Mouse (Mus musculus): ENCODE results near the gene Slc9a3r1. TPM values are rescaled to one million over a fixed set of nuclear protein-coding genes. Genes with fewer than 3 reads are reported as not detected.

Gene Slc9a3r1
- polyA plus RNA-seq, 1 experiment from 2014 or later, result 35.2 TPM

DNA sequence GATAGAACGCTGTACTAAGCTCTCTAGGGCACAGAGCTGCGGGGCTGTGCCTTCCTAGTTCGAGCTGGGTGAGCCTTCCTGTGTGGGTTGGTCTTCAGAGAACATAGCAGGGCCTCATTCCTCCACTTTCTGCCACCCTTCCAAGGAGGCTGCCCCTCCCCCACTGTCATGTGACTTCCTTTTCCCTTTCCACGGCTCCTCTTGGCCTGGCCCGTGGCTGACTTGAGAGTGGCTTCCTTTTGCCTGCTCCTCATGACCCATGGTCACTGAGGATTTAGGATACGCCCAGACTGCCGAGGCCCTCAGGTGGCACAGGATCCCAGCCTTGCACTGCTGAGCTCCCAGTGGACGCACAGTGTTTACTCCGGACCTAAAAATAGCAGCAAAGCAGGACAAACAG lies 29.0 kb downstream of the Slc9a3r1 start:
- no peak overlapping the region for H3K9ac ChIP-seq (ENCODE audit: low read length)
- H3K9me3 ChIP-seq (ENCODE audit: control insufficient read depth, low read length), result no peaks in the 10 kb centered on the region
- H3K27me3 ChIP-seq (ENCODE audit: control insufficient read depth, insufficient read depth, low read length), result no peaks in the 10 kb centered on the region
- no peak overlapping the region for H3K27ac ChIP-seq (ENCODE audit: low read depth, low read length)
- ATAC-seq (replicated peaks; ENCODE audit: low FRiP score), result no peak
- 0 out of 2 replicates have a peak, but pooled peaks cover 4% of the 10 kb centered on the region for H3K4me1 ChIP-seq (replicated peaks; ENCODE audit: control insufficient read depth, insufficient read depth, low read length)
- DNase-seq (ENCODE audit: low spot score), result no peak
- H3K4me2 ChIP-seq (ENCODE audit: low read depth, low read length, severe bottlenecking), result no peak overlapping the region
- no peaks in the 10 kb centered on the region for H3K36me3 ChIP-seq (ENCODE audit: control insufficient read depth, insufficient read depth, low read length)
- H3K4me3 ChIP-seq (ENCODE audit: low read depth, low read length), result no peak overlapping the region
- WGBS, result 78% methylated on average over 9 of the region's 9 CpGs

DNA sequence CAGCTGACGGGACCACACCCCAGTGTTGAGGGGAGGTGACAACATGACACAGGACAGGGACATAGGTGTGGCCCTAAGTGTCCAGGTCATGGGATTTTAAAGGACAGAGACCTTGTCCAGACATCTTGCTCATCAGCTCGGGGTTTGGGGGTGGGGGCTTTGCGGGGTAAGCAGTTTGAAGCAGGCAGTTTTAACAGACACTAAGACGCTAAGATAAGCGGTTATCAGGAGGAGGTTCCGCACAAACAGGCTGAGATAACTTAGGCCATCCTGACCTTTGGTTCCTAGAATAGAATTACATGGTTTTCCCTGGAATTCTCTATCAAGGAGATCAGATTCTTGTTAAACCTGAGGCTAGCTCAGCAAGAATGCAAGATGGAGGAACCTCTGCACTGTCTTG lies 31.6 kb downstream of the Slc9a3r1 start:
- no peak overlapping the region for H3K27ac ChIP-seq (ENCODE audit: low read depth, low read length)
- no peak for DNase-seq (ENCODE audit: low spot score)
- H3K36me3 ChIP-seq (ENCODE audit: control insufficient read depth, insufficient read depth, low read length), result no peaks in the 10 kb centered on the region
- WGBS, result 86% methylated on average over 6 of the region's 6 CpGs
- H3K27me3 ChIP-seq (ENCODE audit: control insufficient read depth, insufficient read depth, low read length), result no peaks in the 10 kb centered on the region
- no peaks in the 10 kb centered on the region for H3K9me3 ChIP-seq (ENCODE audit: control insufficient read depth, low read length)
- no peaks in the 10 kb centered on the region for H3K4me1 ChIP-seq (replicated peaks; ENCODE audit: control insufficient read depth, insufficient read depth, low read length)
- H3K4me2 ChIP-seq (ENCODE audit: low read depth, low read length, severe bottlenecking), result no peak overlapping the region
- no peak overlapping the region for H3K4me3 ChIP-seq (ENCODE audit: low read depth, low read length)
- H3K9ac ChIP-seq (ENCODE audit: low read length), result no peak overlapping the region
- no peak for ATAC-seq (replicated peaks; ENCODE audit: low FRiP score)

DNA sequence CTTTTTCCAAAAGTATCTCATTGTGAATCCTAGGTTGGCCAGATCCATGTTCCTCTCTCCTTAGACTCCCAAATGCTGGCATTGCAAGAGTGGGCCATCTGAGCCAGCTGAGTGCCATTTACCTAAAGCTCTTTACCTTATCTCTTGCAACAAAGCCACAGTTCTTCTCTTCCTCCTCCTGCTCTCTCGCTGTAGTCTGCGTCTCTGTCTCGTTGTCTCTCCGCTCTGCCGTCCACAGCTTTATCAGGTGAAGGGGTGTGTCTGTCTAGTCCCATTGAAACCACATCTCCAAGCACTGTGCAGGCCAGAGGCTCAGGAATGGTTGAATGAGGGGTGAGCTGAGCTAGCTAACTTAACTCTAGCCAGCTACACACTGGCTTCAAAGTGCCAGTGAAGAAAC lies 32.8 kb downstream of the Slc9a3r1 start:
- no peak overlapping the region for H3K9ac ChIP-seq (ENCODE audit: low read length)
- no peaks in the 10 kb centered on the region for H3K27me3 ChIP-seq (ENCODE audit: control insufficient read depth, insufficient read depth, low read length)
- H3K4me3 ChIP-seq (ENCODE audit: low read depth, low read length), result no peak overlapping the region
- H3K36me3 ChIP-seq (ENCODE audit: control insufficient read depth, insufficient read depth, low read length), result no peaks in the 10 kb centered on the region
- no peak for DNase-seq (ENCODE audit: low spot score)
- H3K27ac ChIP-seq (ENCODE audit: low read depth, low read length), result no peak overlapping the region
- WGBS, result 92% methylated on average over 5 of the region's 5 CpGs
- no peak overlapping the region for H3K4me2 ChIP-seq (ENCODE audit: low read depth, low read length, severe bottlenecking)
- no peaks in the 10 kb centered on the region for H3K4me1 ChIP-seq (replicated peaks; ENCODE audit: control insufficient read depth, insufficient read depth, low read length)
- no peak for ATAC-seq (replicated peaks; ENCODE audit: low FRiP score)
- no peaks in the 10 kb centered on the region for H3K9me3 ChIP-seq (ENCODE audit: control insufficient read depth, low read length)

DNA sequence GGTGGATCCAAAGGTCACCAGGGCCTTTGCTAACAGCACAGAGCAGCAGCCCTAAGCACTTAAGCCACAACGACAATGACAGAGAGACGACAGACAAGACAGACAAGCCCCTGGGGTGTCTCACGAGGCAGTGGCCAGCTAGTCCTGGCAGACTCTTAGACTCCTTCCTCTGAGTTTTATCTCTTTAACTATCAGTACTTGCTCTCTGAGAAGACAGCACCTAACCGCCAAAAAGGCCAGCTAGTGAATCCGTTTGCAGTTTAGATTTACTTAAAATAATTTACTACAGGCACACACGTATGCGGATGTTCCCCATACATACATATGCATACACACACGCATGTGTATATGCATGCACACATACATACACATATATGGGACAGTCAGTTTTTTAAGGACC lies 34.4 kb downstream of the Slc9a3r1 start:
- no peak for ATAC-seq (replicated peaks; ENCODE audit: low FRiP score)
- Histone ChIP-seq H3K36me3 (ENCODE audit: control insufficient read depth, insufficient read depth, low read length) (no peaks in the 10 kb centered on the region), H3K9ac (ENCODE audit: low read length) (no peak overlapping the region), H3K27me3 (ENCODE audit: control insufficient read depth, insufficient read depth, low read length) (no peaks in the 10 kb centered on the region), H3K4me2 (ENCODE audit: low read depth, low read length, severe bottlenecking) (no peak overlapping the region), H3K9me3 (ENCODE audit: control insufficient read depth, low read length) (no peaks in the 10 kb centered on the region), H3K4me3 (ENCODE audit: low read depth, low read length) (no peak overlapping the region), H3K27ac (ENCODE audit: low read depth, low read length) (no peak overlapping the region), H3K4me1 (replicated peaks; ENCODE audit: control insufficient read depth, insufficient read depth, low read length) (no peaks in the 10 kb centered on the region)
- no peak for DNase-seq (ENCODE audit: low spot score)
- WGBS, result 84% methylated on average over 8 of the region's 8 CpGs

DNA sequence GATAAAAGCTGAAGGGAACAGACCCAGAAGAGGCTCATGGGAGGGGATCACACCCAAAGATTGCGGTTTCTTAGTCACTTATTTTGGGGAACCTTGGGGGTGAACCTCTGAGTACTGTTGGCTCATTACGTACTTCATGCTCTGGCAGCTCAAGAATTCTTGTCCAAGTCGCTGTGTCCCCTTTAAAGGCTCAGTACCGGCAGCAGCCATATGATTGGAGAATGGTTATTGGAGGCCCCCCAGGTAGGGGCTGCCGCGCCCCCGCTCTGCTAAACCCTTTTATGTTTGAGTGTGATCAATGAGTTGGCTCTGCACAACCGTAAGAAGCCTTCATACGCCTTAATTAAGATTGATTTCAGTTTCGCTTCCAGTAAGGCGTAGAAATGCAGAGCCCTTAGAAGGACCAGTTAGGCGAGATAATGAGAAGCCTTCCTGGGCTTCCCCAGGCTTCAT lies 35.8 kb downstream of the Slc9a3r1 start:
- no peak overlapping the region for H3K4me3 ChIP-seq (ENCODE audit: low read depth, low read length)
- DNase-seq (ENCODE audit: low spot score), result no peak
- no peaks in the 10 kb centered on the region for H3K4me1 ChIP-seq (replicated peaks; ENCODE audit: control insufficient read depth, insufficient read depth, low read length)
- no peak overlapping the region for H3K9ac ChIP-seq (ENCODE audit: low read length)
- H3K36me3 ChIP-seq (ENCODE audit: control insufficient read depth, insufficient read depth, low read length), result no peaks in the 10 kb centered on the region
- no peak overlapping the region for H3K27ac ChIP-seq (ENCODE audit: low read depth, low read length)
- no peak for ATAC-seq (replicated peaks; ENCODE audit: low FRiP score)
- H3K9me3 ChIP-seq (ENCODE audit: control insufficient read depth, low read length), result no peaks in the 10 kb centered on the region
- no peaks in the 10 kb centered on the region for H3K27me3 ChIP-seq (ENCODE audit: control insufficient read depth, insufficient read depth, low read length)
- no peak overlapping the region for H3K4me2 ChIP-seq (ENCODE audit: low read depth, low read length, severe bottlenecking)
- 60% methylated on average over 12 of the region's 12 CpGs for WGBS

DNA sequence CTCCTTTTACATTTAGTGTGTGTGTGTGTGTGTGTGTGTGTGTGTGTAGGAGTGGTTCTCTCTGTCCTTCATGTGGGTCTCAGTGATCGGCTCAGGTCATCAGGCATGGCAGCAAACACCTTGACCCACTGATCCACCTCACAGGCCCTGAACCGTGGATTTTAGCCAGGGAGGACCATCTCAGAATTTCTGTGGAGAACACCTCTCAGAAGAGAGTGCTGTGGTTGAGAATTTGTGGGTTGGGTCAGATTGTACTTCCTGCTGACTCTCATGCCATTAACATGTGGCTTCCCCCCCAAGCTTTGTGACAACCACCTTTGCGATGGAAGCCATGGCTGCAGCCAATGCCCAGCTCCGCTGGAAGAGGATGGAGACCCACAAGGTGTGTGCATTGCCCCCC lies 37.4 kb downstream of the Slc9a3r1 start:
- DNase-seq (ENCODE audit: low spot score) (no peak), ATAC-seq (replicated peaks; ENCODE audit: low FRiP score) (no peak)
- Histone ChIP-seq H3K4me1 (replicated peaks; ENCODE audit: control insufficient read depth, insufficient read depth, low read length) (no peaks in the 10 kb centered on the region), H3K4me2 (ENCODE audit: low read depth, low read length, severe bottlenecking) (no peak overlapping the region), H3K4me3 (ENCODE audit: low read depth, low read length) (no peak overlapping the region), H3K27me3 (ENCODE audit: control insufficient read depth, insufficient read depth, low read length) (no peaks in the 10 kb centered on the region), H3K36me3 (ENCODE audit: control insufficient read depth, insufficient read depth, low read length) (no peaks in the 10 kb centered on the region), H3K27ac (ENCODE audit: low read depth, low read length) (no peak overlapping the region), H3K9ac (ENCODE audit: low read length) (no peak overlapping the region), H3K9me3 (ENCODE audit: control insufficient read depth, low read length) (no peaks in the 10 kb centered on the region)
- 90% methylated on average over 4 of the region's 4 CpGs for WGBS

DNA sequence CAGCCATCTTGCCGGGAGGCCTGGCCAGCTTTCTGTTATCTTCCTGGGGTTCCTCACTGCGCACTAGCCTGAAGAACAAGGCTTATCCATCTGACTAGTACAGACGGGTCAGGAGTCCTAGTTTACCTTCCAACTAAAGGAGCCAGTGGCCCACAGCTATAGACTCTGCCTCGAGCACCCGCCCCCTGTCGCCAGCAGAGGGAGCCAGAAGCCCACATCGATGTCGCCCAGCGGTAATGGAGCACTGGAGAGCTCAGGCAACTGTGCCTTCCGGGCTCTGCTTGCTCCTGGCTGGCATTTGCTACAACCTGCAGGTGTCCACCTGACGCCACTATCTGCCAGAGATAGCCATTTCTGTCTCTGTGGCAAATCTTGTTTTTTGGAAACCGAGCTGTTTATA lies 39.2 kb downstream of the Slc9a3r1 start:
- no peaks in the 10 kb centered on the region for H3K9me3 ChIP-seq (ENCODE audit: control insufficient read depth, low read length)
- 0 out of 2 replicates have a peak, but pooled peaks have one; percentile 73 for ATAC-seq (replicated peaks; ENCODE audit: low FRiP score)
- H3K4me1 ChIP-seq (replicated peaks; ENCODE audit: control insufficient read depth, insufficient read depth, low read length), result no peaks in the 10 kb centered on the region
- no peaks in the 10 kb centered on the region; the same call in 1 of the 2 replicates for H3K36me3 ChIP-seq (ENCODE audit: control insufficient read depth, insufficient read depth, low read length)
- H3K4me2 ChIP-seq (ENCODE audit: low read depth, low read length, severe bottlenecking), result no peak overlapping the region
- H3K27ac ChIP-seq (ENCODE audit: low read depth, low read length), result no peak overlapping the region
- DNase-seq (ENCODE audit: low spot score), result peak; percentile 92
- H3K9ac ChIP-seq (ENCODE audit: low read length), result no peak overlapping the region
- H3K4me3 ChIP-seq (ENCODE audit: low read depth, low read length), result no peak overlapping the region
- H3K27me3 ChIP-seq (ENCODE audit: control insufficient read depth, insufficient read depth, low read length), result no peaks in the 10 kb centered on the region
- WGBS, result 19% methylated on average over 12 of the region's 12 CpGs

DNA sequence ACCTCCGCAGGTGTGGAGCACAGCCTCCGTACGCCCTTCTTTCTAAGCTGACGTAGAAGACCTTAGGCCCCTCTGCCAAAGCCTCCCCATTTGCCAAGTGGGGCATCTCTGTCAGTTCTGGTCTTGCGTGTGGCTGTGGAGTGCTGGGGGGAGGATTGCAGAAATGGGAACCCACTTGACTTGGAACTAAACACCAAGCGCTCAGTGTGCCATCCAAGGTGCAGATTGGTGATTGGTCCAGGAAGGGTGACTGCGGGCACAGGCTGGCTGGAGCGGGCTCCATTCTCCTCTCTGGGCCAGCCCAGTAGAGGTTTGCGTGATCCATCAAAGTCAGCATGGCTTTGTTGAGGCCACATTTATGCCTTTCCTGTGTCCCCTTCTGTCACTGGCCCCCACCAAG lies 39.6 kb downstream of the Slc9a3r1 start:
- Histone ChIP-seq H3K4me3 (ENCODE audit: low read depth, low read length) (no peak overlapping the region), H3K36me3 (ENCODE audit: control insufficient read depth, insufficient read depth, low read length) (no peaks in the 10 kb centered on the region; the same call in 1 of the 2 replicates), H3K4me1 (replicated peaks; ENCODE audit: control insufficient read depth, insufficient read depth, low read length) (no peaks in the 10 kb centered on the region), H3K9ac (ENCODE audit: low read length) (no peak overlapping the region), H3K4me2 (ENCODE audit: low read depth, low read length, severe bottlenecking) (no peak overlapping the region), H3K27me3 (ENCODE audit: control insufficient read depth, insufficient read depth, low read length) (no peaks in the 10 kb centered on the region), H3K27ac (ENCODE audit: low read depth, low read length) (no peak overlapping the region), H3K9me3 (ENCODE audit: control insufficient read depth, low read length) (no peaks in the 10 kb centered on the region)
- no peak for DNase-seq (ENCODE audit: low spot score)
- no peak for ATAC-seq (replicated peaks; ENCODE audit: low FRiP score)
- 92% methylated on average over 9 of the region's 9 CpGs for WGBS

DNA sequence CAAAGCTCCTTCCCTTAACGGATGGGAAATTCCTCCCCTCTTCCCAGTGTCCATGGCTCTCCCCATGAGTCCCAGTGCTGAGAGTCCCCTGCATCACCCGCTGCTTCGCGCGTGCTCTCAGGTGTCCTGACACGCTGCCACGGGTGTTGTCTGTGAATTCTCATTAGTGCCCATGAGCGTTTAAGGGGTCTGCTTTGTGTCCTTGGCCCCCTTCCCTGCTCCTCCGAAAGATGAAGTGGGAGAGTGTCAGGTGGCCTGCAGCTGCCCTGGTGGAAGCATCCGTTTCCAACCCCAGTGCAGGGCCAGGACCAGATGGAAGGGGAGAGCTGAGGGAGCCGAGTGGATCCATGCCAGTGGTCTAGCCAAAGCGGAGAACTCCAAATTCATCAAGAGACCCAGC lies 45.0 kb downstream of the Slc9a3r1 start:
- DNase-seq (ENCODE audit: low spot score) (no peak), ATAC-seq (replicated peaks; ENCODE audit: low FRiP score) (no peak)
- H3K4me2 ChIP-seq (ENCODE audit: low read depth, low read length, severe bottlenecking), result no peak overlapping the region
- no peak overlapping the region for H3K27ac ChIP-seq (ENCODE audit: low read depth, low read length)
- no peaks in the 10 kb centered on the region for H3K27me3 ChIP-seq (ENCODE audit: control insufficient read depth, insufficient read depth, low read length)
- 83% methylated on average over 12 of the region's 12 CpGs for WGBS
- H3K4me3 ChIP-seq (ENCODE audit: low read depth, low read length), result no peak overlapping the region
- H3K9ac ChIP-seq (ENCODE audit: low read length), result no peak overlapping the region
- H3K4me1 ChIP-seq (replicated peaks; ENCODE audit: control insufficient read depth, insufficient read depth, low read length), result no peaks in the 10 kb centered on the region
- H3K9me3 ChIP-seq (ENCODE audit: control insufficient read depth, low read length), result no peaks in the 10 kb centered on the region
- H3K36me3 ChIP-seq (ENCODE audit: control insufficient read depth, insufficient read depth, low read length), result no peaks in the 10 kb centered on the region; the same call in 1 of the 2 replicates
